Mouse (Mus musculus) limb, embryonic 14.5 days (tissue): ENCODE measurements around the gene Selenos. TPM values are rescaled to one million over a fixed set of nuclear protein-coding genes. Genes with fewer than 3 reads are reported as not detected.
A peak's percentile ranks its signal among the peaks of the same experiment; 100 is the strongest.
"Not testable (repeated sequence)": the region's sequence is repeated elsewhere in the genome, so short reads cannot be mapped to it uniquely, and the experiment has no call there.

Experiments
- ATAC-seq: fragments of 200-750 bp; cut with Nextera tagmentation; 2 replicates; pipeline ENCODE4 v1.8.0; 2017; ENCODE audit warnings: low read depth, moderate number of reproducible peaks, moderate TSS enrichment; ENCODE audit not compliant: low FRiP score
- DNase-seq: peaks from one replicate; pipeline ENCODE4 v3.0.0-alpha.2; 2015; ENCODE audit warnings: low spot score
- H3K27ac ChIP-seq: fragments of 300-500 bp; sonication (generic); replicated peaks from 2 replicates; pipeline ENCODE4 v1.5.1; 2014; ENCODE audit warnings: low read depth, mild to moderate bottlenecking, low read length, moderate library complexity, mixed read lengths
- H3K27me3 ChIP-seq: fragments of 300-500 bp; sonication (generic); 2 replicates; pipeline ENCODE4 v1.6.1; 2014; ENCODE audit warnings: low read length, mixed read lengths; ENCODE audit not compliant: control insufficient read depth, insufficient read depth
- H3K36me3 ChIP-seq: fragments of 300-500 bp; sonication (generic); 2 replicates; pipeline ENCODE4 v1.6.1; 2014; ENCODE audit warnings: mild to moderate bottlenecking, low read length, moderate library complexity, mixed read lengths; ENCODE audit not compliant: control insufficient read depth, insufficient read depth
- H3K4me1 ChIP-seq: fragments of 300-500 bp; sonication (generic); 2 replicates; pipeline ENCODE4 v1.6.1; 2014; ENCODE audit warnings: antibody characterized with exemption, low read length, mixed read lengths; ENCODE audit not compliant: control insufficient read depth, insufficient read depth
- H3K4me2 ChIP-seq: fragments of 300-500 bp; sonication (generic); replicated peaks from 2 replicates; pipeline ENCODE4 v1.6.1; 2014; ENCODE audit warnings: low read depth, mild to moderate bottlenecking, low read length, moderate library complexity; ENCODE audit not compliant: severe bottlenecking
- H3K4me3 ChIP-seq: fragments of 300-500 bp; sonication (generic); replicated peaks from 2 replicates; pipeline ENCODE4 v1.5.1; 2014; ENCODE audit warnings: low read length
- H3K9ac ChIP-seq: fragments of 300-500 bp; sonication (generic); 2 replicates; pipeline ENCODE4 v1.6.1; 2014; ENCODE audit warnings: mild to moderate bottlenecking, low read depth, low read length, moderate library complexity; ENCODE audit not compliant: severe bottlenecking
- H3K9me3 ChIP-seq: fragments of 300-500 bp; sonication (generic); 2 replicates; pipeline ENCODE4 v1.6.1; 2016; ENCODE audit warnings: low read length; ENCODE audit not compliant: control insufficient read depth
- POLR2A ChIP-seq: fragments of 200-500 bp; IDR thresholded peaks from 2 replicates; pipeline ENCODE4 v1.8.0; 2012; ENCODE audit warnings: inconsistent platforms, mild to moderate bottlenecking, moderate library complexity, borderline replicate concordance; ENCODE audit not compliant: insufficient read depth, insufficient read length; ENCODE audit errors: extremely low read depth
- WGBS: fragments of 180-500 bp; shearing (Covaris S2); extraction: QIAGEN DNeasy Blood & Tissue Kit; methylation state at CpG from one replicate; pipeline ENCODE4 v1.1.7; 2014; 5-methylcytosine and 5-hydroxymethylcytosine counted together
- polyA plus RNA-seq, 2 experiments: library from polyadenylated mRNA; depleted of rRNA in 1 of 2; stranded (reverse) in 1 of 2; unstranded in 1 of 2; fragments of >200 nt; fragmentation: Nextera tagmentation in 1 of 2; extraction: Ambion mirVana in 1 of 2; gene quantifications; 2 replicates each; pipeline versions ENCODE4 v1.2.1 to v1.2.3; 2012 to 2014

Gene Selenos
- polyA plus RNA-seq, 2 experiments = 113 to 139 TPM

DNA sequence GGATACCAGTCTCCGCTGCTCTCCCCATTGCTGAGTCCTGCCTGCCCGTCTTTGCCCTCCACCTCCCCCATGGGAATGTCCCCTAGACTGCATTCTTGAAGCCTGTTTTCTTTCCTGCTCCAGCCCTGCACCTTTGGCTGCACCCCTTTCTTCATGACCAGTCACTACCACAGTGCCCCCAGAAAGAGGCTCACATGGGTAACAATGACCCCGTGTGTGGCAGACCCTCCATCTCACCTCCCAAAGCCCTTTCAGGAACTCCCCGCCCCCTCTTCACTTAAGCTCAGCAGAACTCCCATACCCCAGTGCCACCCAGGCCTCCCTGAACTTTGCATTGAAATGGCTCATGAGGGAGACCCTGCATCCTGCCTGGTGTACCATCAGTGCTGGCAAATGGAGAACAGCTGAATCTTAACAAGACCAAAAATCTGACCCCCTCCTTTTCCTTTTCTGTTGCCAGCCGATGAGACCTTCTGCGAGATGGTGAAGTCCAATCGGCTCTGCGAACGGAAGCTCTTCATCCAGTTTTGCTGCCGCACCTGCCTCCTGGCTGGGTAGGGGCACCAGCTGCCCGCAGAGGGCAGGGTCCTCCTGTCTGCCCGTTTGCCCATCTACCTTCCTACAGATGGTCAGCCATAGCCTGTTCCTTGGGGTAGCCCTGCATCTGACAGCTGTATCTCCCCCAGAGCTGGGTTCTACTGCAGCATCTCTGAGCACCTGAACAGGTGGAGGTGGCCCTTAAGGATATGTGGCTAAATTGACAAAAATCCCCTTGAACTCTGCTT lies 30.8 kb upstream of the Selenos start:
- Histone ChIP-seq H3K4me3 (no peak overlapping the region), H3K9me3 (no peaks in the 10 kb centered on the region)
- WGBS = 84% methylated on average over 12 of the region's 12 CpGs

GRCm38 (mm10) chr7:66053946-66054483 lies 25.4 kb upstream of the Selenos start:
- TF ChIP-seq POLR2A = no peak
- no peaks in the 10 kb centered on the region for H3K27me3 ChIP-seq
- H3K4me1 ChIP-seq = no peaks in the 10 kb centered on the region
- no peaks in the 10 kb centered on the region for H3K36me3 ChIP-seq
- no peak overlapping the region for H3K9ac ChIP-seq
- H3K9me3 ChIP-seq = no peaks in the 10 kb centered on the region
- no peak overlapping the region for H3K4me2 ChIP-seq
- H3K4me3 ChIP-seq = no peak overlapping the region
- H3K27ac ChIP-seq = no peak overlapping the region
- WGBS = 93% methylated on average over 4 of the region's 4 CpGs
- ATAC-seq = no peak
- DNase-seq = no peak

More for the DNA sequence above, 30.8 kb upstream of the Selenos start:
- ATAC-seq (no peak), DNase-seq (no peak)
- Histone ChIP-seq H3K4me1 (peaks cover 27% of the 10 kb centered on the region), H3K4me2 (no peak overlapping the region), H3K27me3 (no peaks in the 10 kb centered on the region), H3K36me3 (no peaks in the 10 kb centered on the region), H3K9ac (no peak overlapping the region), H3K27ac (no peak overlapping the region)
- TF ChIP-seq POLR2A = no peak

DNA sequence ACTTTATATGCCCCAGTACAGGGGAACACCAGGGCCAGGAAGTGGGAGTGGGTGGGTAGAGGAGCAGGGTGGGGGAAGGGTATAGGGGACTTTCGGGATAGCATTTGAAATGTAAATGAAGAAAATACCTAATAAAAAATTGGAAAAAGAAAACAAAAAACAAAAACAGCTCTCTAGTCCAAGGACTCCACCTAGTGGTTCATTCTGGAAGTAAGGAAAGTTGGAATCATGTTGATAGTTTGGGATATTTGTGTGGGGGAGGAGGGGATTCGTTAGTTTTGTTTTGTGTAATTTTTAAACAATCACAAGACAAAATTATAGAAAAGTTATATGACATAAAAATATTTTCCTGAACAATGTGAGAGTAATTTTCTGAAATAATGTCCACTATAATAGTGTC lies 24.1 kb upstream of the Selenos start:
- not testable (repeated sequence) for H3K4me2 ChIP-seq, H3K27me3 ChIP-seq, ATAC-seq, H3K9ac ChIP-seq, H3K36me3 ChIP-seq, H3K27ac ChIP-seq, H3K4me3 ChIP-seq, H3K4me1 ChIP-seq, H3K9me3 ChIP-seq
- peak; percentile 64 for DNase-seq
- WGBS = 11% methylated on average over 2 of the region's 2 CpGs

GRCm38 (mm10) chr7:66058703-66059102 lies 20.7 kb upstream of the Selenos start, which contains the start of gene Snrpa1:
Gene Snrpa1 (plus strand): TSS chr7:66059003.
- ATAC-seq = no peak
- Histone ChIP-seq H3K36me3 (peaks cover 12% of the 10 kb centered on the region), H3K4me1 (peaks cover 14% of the 10 kb centered on the region), H3K9me3 (no peaks in the 10 kb centered on the region), H3K27me3 (no peaks in the 10 kb centered on the region), H3K27ac (no peak within 1 kb of the TSS), H3K4me2 (peak within 1 kb of the TSS; percentile 85), H3K4me3 (peak within 1 kb of the TSS; percentile 97), H3K9ac (peak within 1 kb of the TSS; percentile 88; the same call in 1 of the 2 replicates)
- no peak for DNase-seq
- 80% methylated on average over 1 of the region's 1 CpGs for WGBS
- no peak for TF ChIP-seq POLR2A

DNA sequence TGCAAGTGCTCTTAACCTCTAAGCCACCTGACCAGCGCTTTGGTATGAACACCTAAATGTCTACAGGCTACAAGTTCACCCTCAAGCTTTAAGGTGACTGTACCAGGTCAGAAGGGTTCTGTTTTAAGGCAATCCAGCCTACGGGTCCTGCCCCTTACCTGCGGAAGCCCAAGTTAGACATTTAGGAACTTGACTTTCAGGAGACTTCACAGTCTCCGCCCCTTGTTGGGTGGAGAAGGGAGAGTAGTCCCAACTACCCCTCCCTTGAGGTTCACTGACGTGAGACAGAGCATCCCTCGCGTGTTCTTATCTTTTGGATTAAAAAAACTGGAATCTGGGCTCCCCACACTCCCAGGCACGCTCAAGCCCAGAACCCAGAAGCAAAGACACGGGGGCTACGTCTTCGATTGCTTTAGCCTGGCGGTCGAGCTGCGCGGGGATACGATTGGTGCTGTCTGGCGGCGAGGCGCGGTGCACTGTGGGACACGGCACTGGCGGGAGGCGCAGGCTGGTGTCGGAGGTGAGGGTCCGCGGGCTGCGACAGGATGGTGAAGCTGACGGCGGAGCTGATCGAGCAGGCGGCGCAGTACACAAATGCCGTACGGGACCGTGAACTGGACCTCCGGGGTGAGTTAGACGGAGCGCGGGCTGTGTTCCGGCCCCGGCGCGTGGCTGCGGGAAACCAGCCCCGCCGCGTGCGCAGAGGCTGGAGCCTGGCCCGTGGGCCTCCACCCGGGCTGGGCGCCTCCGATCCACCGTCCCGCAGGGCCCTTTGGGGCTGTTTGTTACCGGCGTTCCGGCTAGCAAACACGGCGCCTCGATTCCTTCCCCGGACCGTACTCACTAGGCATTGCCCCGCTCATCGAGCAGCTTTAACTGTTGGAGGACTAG lies 19.1 kb upstream of the Selenos start:
- Histone ChIP-seq H3K27me3 (no peaks in the 10 kb centered on the region), H3K27ac (peak overlapping the region; percentile 33; the same call in 1 of the 2 replicates), H3K9me3 (no peaks in the 10 kb centered on the region), H3K36me3 (peaks cover 22% of the 10 kb centered on the region), H3K4me1 (peaks cover 14% of the 10 kb centered on the region), H3K4me3 (peak overlapping the region; percentile 97), H3K9ac (peak overlapping the region; percentile 88), H3K4me2 (peak overlapping the region; percentile 85)
- WGBS = 3% methylated on average over 56 of the region's 64 CpGs
- ATAC-seq = peak; percentile 94
- TF ChIP-seq POLR2A = peak; percentile 81; the same call in 1 of the 2 replicates
- peak; percentile 87 for DNase-seq
